Mouse (Mus musculus) liver, adult 2 months (tissue): ENCODE data around the gene Tceal8.

ENCODE experiments used
- CTCF ChIP-seq: fragments of 200-500 bp; IDR thresholded peaks from 2 replicates; pipeline ENCODE4 v1.5.1; 2011; ENCODE audit warnings: low read depth, low read length, control low read depth
- POLR2A ChIP-seq: fragments of 200-500 bp; IDR thresholded peaks from 2 replicates; pipeline ENCODE4 v1.6.1; 2011; ENCODE audit warnings: low read length, control low read depth; ENCODE audit not compliant: insufficient read depth; ENCODE audit errors: extremely low read depth

DNA sequence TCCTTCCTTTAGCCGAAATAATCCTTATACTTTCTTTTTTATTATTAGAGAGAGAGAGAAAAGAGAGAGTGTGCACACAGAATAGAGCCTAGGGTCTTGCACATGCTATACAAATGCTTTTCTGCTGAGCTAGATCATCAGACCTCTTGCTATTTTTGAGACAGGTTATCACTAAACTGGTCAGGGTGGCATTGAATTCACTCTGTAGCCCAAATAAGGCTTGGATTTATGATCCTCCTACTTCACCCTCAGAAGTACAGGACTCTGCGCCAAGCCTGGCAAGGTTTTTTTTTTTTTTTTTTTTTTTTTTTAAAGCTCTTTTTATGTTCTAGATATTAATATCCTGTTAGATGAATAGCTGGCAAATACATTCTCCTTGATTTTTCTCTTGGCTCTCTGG, 28.4 kb downstream of the Tceal8 start:
- TF ChIP-seq POLR2A (no peak), CTCF (no peak)
